Mouse (Mus musculus) heart, adult 2 months (tissue): ENCODE measurements at regions not wholly inside any gene's neighbourhood (a gene's known extent, or its start where the extent isn't known, plus 50 kb on each side); places are given as distances from the start of the nearest gene placed in this dataset.

Source experiments
- EP300 ChIP-seq: fragments of 200-500 bp; IDR thresholded peaks from 2 replicates; pipeline ENCODE4 v1.6.1; 2011; ENCODE audit warnings: low read depth, low read length, control low read depth; ENCODE audit not compliant: insufficient read depth
- POLR2A ChIP-seq: fragments of 200-500 bp; IDR thresholded peaks from 2 replicates; pipeline ENCODE4 v1.6.1; 2011; ENCODE audit warnings: mild to moderate bottlenecking, low read depth, low read length, control low read depth; ENCODE audit not compliant: insufficient read depth

DNA sequence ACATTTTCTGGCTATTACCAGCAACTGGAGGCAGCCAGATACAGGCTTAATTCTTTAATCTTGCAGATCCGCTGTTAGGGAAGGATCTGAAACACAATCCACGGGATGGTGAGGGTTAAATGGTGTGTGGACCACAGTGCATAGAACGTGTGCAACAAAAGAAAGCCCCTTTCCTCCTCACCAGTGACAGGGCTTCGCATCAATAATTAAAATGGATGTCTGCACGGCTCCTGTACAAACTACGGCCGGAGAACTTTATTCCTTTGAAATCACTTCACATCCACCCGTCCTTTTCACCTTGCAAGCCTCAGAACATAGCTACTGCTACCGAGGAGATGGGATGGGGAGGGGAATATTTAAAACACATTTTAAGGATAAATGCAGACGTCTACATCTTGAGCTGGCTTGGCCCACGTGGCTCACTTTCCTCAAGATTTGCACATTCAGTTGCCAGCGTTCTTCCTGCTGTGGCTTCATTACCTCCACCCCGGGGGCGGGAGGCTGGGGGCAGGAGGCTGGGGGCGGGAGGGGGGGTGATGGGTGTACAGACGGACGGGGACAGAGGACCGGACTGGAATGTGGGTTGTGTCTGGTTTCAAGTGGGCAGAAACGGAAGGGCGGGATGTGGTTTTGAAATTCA is 53.3 kb upstream of the Gm21915 start:
- TF ChIP-seq POLR2A (no peak), EP300 (no peak)
